Mouse (Mus musculus) C2C12 (cell line): Measurements from ENCODE around the gene Mtmr3.

Experiments
- CEBPB ChIP-seq: IDR thresholded peaks from one replicate; pipeline ENCODE4 v1.6.1; 2011; ENCODE audit warnings: low read depth, mild to moderate bottlenecking, control low read depth, moderate library complexity
- CTCF ChIP-seq: IDR thresholded peaks from one replicate; pipeline ENCODE4 v1.5.1; 2011; ENCODE audit not compliant: control insufficient read depth, insufficient read depth, insufficient read length
- FOSL1 ChIP-seq: IDR thresholded peaks from one replicate; pipeline ENCODE4 v1.8.0; 2011; ENCODE audit warnings: mild to moderate bottlenecking, low read length; ENCODE audit not compliant: poor library complexity, insufficient read depth, severe bottlenecking
- MAX ChIP-seq: IDR thresholded peaks from one replicate; pipeline ENCODE4 v1.6.1; 2011; ENCODE audit warnings: mild to moderate bottlenecking, control low read depth
- MYOD1 ChIP-seq: IDR thresholded peaks from one replicate; pipeline ENCODE4 v1.6.1; 2011; ENCODE audit warnings: low read depth; ENCODE audit not compliant: control insufficient read depth, insufficient read length
- USF1 ChIP-seq: IDR thresholded peaks from one replicate; pipeline ENCODE4 v1.6.1; 2011; ENCODE audit warnings: low read depth, mild to moderate bottlenecking, control low read depth, moderate library complexity

DNA sequence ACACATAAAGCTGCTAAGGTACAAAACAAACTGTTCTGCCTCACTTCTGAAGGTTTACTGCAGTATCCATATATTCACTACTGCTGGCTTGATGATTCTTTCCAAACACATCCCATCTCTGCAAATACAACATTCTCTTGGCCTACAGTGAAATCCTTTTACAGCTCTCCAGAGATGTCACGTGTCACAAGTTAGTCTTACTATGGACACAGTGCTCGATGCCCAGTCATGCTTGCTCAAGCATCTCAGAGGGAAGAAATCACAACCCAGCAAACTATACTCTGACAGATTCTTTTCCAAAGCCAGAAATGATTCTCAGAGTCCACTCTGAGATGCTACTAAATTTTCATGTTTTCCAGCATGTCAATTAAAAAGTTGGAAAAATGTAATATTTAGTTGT, 95.2 kb downstream of the Mtmr3 start:
- no peak for TF ChIP-seq CTCF
- no peak for TF ChIP-seq MAX
- no peak for TF ChIP-seq CEBPB
- TF ChIP-seq MYOD1: no peak
- TF ChIP-seq USF1: no peak
- TF ChIP-seq FOSL1: no peak
